Mouse (Mus musculus) stomach, postnatal 0 days (tissue): Measurements from ENCODE around the gene Tmem185b. TPM values are rescaled to one million over a fixed set of nuclear protein-coding genes. Genes with fewer than 3 reads are reported as not detected.

Experiments
- ATAC-seq: fragments of 200-750 bp; cut with Nextera tagmentation; 2 replicates; pipeline ENCODE4 v1.8.0; 2017; ENCODE audit not compliant: low FRiP score, low TSS enrichment
- DNase-seq: peaks from one replicate; pipeline ENCODE4 v3.0.0-alpha.2; 2016; ENCODE audit warnings: low spot score
- H3K27ac ChIP-seq: fragments of 300-500 bp; sonication (generic); replicated peaks from 2 replicates; pipeline ENCODE4 v1.5.1; 2014; ENCODE audit warnings: mild to moderate bottlenecking, control low read depth
- H3K27me3 ChIP-seq: fragments of 300-500 bp; sonication (generic); 2 replicates; pipeline ENCODE4 v1.6.1; 2014; ENCODE audit warnings: low read length; ENCODE audit not compliant: control insufficient read depth, insufficient read depth
- H3K36me3 ChIP-seq: fragments of 300-500 bp; sonication (generic); 2 replicates; pipeline ENCODE4 v1.6.1; 2014; ENCODE audit warnings: low read length, mixed read lengths; ENCODE audit not compliant: control insufficient read depth, insufficient read depth
- H3K4me1 ChIP-seq: fragments of 300-500 bp; sonication (generic); replicated peaks from 2 replicates; pipeline ENCODE4 v1.6.1; 2014; ENCODE audit warnings: antibody characterized with exemption; ENCODE audit not compliant: control insufficient read depth, insufficient read depth
- H3K4me2 ChIP-seq: fragments of 300-500 bp; sonication (generic); replicated peaks from 2 replicates; pipeline ENCODE4 v1.6.1; 2014; ENCODE audit warnings: low read depth, mild to moderate bottlenecking, control low read depth, moderate library complexity
- H3K4me3 ChIP-seq: fragments of 300-500 bp; sonication (generic); 2 replicates; pipeline ENCODE4 v1.5.1; 2014; ENCODE audit warnings: low read depth, low read length, control low read depth
- H3K9ac ChIP-seq: fragments of 300-500 bp; sonication (generic); 2 replicates; pipeline ENCODE4 v1.6.1; 2014; ENCODE audit warnings: mild to moderate bottlenecking, low read length, control low read depth, mixed read lengths
- H3K9me3 ChIP-seq: fragments of 300-500 bp; sonication (generic); 2 replicates; pipeline ENCODE4 v1.6.1; 2016; ENCODE audit warnings: low read length; ENCODE audit not compliant: control insufficient read depth
- CTCF ChIP-seq: IDR thresholded peaks from 2 replicates; pipeline ENCODE4 v1.5.1; 2016; ENCODE audit warnings: antibody characterized with exemption, low read depth, mild to moderate bottlenecking, moderate library complexity
- EP300 ChIP-seq: optimal IDR thresholded peaks from 2 replicates; pipeline ENCODE3; 2016; ENCODE audit warnings: antibody characterized with exemption
- WGBS: fragments of 180-500 bp; shearing (Covaris S2); extraction: QIAGEN DNeasy Blood & Tissue Kit; methylation state at CpG from one replicate; pipeline ENCODE4 v1.1.7; 2014; 5-methylcytosine and 5-hydroxymethylcytosine counted together
- polyA plus RNA-seq: library from polyadenylated mRNA; unstranded; fragments of >200 nt; fragmentation: Nextera tagmentation; extraction: Ambion mirVana; gene quantifications from 2 replicates; pipeline ENCODE4 v1.2.1, GENCODE M21; 2015

Gene Tmem185b
- polyA plus RNA-seq, result 12.6 and 13.2 TPM in 2 replicates

DNA sequence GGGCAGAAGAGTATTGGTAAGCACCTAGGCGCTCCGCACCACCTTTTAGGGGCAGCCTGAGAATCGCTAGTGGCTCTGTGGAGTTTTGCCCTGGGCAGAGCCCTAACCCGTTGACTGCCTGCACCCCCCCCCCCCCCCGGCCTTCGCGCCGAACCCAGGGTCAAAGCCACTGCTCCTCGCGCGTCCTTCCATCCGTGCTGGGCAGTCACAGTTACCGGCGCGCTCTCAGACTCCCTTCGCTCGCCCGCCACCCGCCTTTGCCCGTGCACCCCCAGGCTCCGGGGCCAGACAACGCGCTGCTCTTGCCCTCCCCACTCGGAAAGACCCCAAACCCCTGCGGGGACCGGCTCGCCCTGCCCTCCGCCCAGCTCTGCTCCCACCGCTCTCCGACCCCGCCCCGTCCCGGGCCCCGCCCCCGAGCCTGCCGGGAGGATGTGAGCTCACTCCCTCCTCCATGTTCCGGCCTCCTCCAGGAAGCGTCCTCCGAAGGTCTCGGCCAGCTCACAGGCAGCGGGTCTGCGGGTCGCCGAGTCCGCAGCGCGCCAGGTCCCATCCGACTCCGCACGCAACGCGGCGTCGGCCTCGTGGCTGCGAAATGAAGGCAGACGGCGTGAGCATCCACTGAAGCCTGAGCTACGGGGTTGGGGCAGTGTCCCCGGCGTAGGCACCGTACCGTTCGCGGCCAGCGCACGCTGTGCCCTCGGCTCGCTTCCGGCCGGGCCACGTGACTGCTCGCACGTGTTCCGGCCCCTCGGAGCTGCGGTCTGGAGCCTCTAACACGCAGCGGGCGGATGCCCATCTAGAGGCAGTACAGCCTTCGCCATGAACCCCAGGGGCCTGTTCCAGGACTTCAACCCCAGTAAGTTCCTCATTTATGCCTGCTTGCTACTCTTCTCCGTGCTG is at the start of gene Tmem185b:
Gene Tmem185b (plus strand): TSS at position 472 of the 903 bp plus-strand sequence.
- 2% methylated on average over 69 of the region's 82 CpGs for WGBS
- peak within 1 kb of the TSS; percentile 79 for H3K9ac ChIP-seq
- peak within 1 kb of the TSS; percentile 67 for H3K4me3 ChIP-seq
- peak; percentile 95 for DNase-seq
- ATAC-seq, result peak; percentile 96
- no peak for TF ChIP-seq CTCF
- TF ChIP-seq EP300, result no peak
- H3K4me1 ChIP-seq, result peaks cover 9% of the 10 kb centered on the region
- H3K9me3 ChIP-seq, result no peaks in the 10 kb centered on the region
- no peaks in the 10 kb centered on the region for H3K27me3 ChIP-seq
- peak within 1 kb of the TSS; percentile 92 for H3K4me2 ChIP-seq
- peak within 1 kb of the TSS; percentile 84 for H3K27ac ChIP-seq
- no peaks in the 10 kb centered on the region for H3K36me3 ChIP-seq

DNA sequence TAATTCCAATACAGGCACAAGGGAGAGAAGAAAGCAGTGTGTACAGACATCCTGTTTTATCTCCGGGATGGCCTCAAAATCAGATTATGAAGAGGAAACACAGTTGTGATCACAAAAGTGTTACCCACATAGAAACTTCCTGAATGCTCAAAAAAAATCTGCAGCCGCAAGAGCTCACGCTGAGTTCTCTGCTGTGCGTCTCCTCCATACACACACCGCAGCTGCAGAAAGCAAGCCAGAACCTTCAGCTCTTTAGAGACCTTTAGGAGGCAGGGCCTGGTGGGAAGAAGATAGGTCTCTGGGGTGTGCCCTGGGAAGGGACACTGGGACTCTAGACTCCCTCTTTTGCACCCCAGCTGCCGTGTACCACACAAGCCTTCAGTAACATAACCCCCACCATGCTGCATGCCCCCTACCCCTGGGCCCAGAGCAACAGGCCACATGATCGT is 49.0 kb upstream of the Tmem185b start:
- no peak for TF ChIP-seq CTCF
- no peak for TF ChIP-seq EP300
- Histone ChIP-seq H3K27ac (no peak overlapping the region), H3K27me3 (no peaks in the 10 kb centered on the region), H3K9ac (no peak overlapping the region), H3K36me3 (peaks cover 14% of the 10 kb centered on the region), H3K4me1 (no peaks in the 10 kb centered on the region), H3K4me2 (no peak overlapping the region), H3K4me3 (no peak overlapping the region), H3K9me3 (no peaks in the 10 kb centered on the region)
- no peak for ATAC-seq
- WGBS, result 79% methylated on average over 7 of the region's 7 CpGs
- no peak for DNase-seq

DNA sequence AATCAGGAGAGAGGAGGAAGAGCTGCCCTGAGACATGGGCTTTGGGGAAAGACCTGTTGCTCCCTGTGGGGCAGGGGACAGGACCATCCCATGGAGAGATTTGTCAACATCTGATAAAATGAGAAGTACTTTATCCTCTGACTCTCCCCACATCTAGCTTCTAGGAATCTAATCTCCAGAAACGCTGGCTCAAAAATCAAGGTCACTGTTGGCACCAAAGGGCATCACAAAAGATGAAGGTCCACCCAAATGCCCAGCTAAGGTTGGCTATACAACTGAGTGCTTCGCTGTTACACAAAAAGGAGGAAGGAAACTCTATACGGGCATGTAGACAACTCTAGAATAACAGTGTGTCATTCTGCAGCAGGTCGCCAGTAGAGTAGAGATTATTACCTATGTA is 46.3 kb upstream of the Tmem185b start:
- no peak for ATAC-seq
- peaks cover 20% of the 10 kb centered on the region for H3K36me3 ChIP-seq
- no peak overlapping the region for H3K4me3 ChIP-seq

DNA sequence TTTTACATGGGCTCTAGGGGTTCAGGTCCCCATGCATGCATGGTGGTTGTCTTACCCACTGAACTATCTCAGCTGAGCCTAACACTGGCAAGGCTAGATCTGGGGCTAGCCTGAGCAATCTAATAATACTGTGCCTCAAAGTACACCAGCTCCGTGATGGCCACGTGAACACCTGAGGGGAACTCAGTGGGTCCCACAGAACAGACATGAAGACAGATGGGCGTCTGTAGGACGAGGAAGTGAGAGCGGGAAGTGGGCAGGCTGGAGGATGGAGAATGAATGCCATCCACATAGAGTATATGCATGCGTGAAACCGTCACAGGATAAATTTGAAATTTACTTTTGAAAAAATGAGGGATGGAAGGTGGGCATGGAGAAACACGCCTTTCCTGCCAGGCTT is 45.3 kb upstream of the Tmem185b start:
- Histone ChIP-seq H3K4me1 (no peaks in the 10 kb centered on the region), H3K9me3 (no peaks in the 10 kb centered on the region), H3K36me3 (peaks cover 18% of the 10 kb centered on the region), H3K27me3 (no peaks in the 10 kb centered on the region), H3K4me2 (no peak overlapping the region), H3K4me3 (no peak overlapping the region), H3K9ac (no peak overlapping the region), H3K27ac (no peak overlapping the region)
- ATAC-seq (no peak), DNase-seq (no peak)
- TF ChIP-seq CTCF, result no peak
- TF ChIP-seq EP300, result no peak
- WGBS, result 91% methylated on average over 8 of the region's 8 CpGs

More for the DNA sequence above, 46.3 kb upstream of the Tmem185b start:
- 75% methylated on average over 4 of the region's 4 CpGs for WGBS
- no peak overlapping the region for H3K27ac ChIP-seq
- no peak for DNase-seq
- no peak overlapping the region for H3K9ac ChIP-seq
- H3K4me1 ChIP-seq, result no peaks in the 10 kb centered on the region
- no peak overlapping the region for H3K4me2 ChIP-seq
- no peaks in the 10 kb centered on the region for H3K27me3 ChIP-seq
- no peaks in the 10 kb centered on the region for H3K9me3 ChIP-seq
- TF ChIP-seq CTCF, result no peak
- TF ChIP-seq EP300, result no peak

DNA sequence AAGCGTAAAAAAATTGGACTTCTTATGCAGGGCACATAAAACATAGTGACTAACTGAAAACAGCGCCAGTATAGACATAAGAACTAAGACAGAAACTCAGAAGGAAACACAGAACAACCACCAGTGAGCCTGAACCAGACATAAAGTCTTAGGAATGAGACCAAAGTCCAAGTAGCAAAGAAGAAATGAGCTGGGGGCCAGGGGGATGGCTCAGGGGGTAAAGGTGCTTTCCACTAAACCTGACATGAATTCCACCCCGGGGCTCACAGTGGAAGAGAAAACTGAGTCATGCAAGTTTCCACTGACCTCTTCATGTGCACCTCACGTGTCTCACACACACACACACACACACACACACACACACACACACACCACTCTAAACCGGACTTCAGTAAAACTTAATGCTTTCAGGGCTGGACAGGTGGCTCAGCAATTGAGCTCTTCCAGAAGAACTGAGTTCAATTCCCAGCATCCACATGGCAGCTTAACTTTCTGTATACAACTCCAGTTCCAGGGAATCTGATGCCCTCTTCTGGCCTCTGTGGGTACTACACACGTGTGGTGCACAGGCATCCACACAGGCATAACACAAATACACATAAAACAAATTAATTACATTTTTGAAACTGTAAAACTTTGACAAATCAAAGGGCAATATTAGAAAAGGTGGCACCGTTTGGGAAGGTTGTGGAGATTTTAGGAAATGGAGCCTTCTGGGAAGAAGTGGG is 44.6 kb upstream of the Tmem185b start:
- Histone ChIP-seq H3K4me1 (no peaks in the 10 kb centered on the region), H3K27me3 (no peaks in the 10 kb centered on the region), H3K4me2 (no peak overlapping the region), H3K9me3 (no peaks in the 10 kb centered on the region), H3K27ac (no peak overlapping the region), H3K4me3 (no peak overlapping the region), H3K9ac (no peak overlapping the region), H3K36me3 (peaks cover 14% of the 10 kb centered on the region)
- TF ChIP-seq EP300 (no peak), CTCF (peak; percentile 55)
- ATAC-seq (no peak), DNase-seq (no peak)
- 95% methylated on average over 7 of the region's 7 CpGs for WGBS

- Histone ChIP-seq H3K36me3 (peaks cover 11% of the 10 kb centered on the region; the same call in 1 of the 2 replicates), H3K27me3 (no peaks in the 10 kb centered on the region), H3K9me3 (no peaks in the 10 kb centered on the region), H3K4me3 (no peak overlapping the region), H3K4me2 (no peak overlapping the region), H3K27ac (no peak overlapping the region), H3K9ac (no peak overlapping the region), H3K4me1 (no peaks in the 10 kb centered on the region)
- ATAC-seq (no peak), DNase-seq (no peak)
- TF ChIP-seq CTCF (peak; percentile 56), EP300 (no peak)
- WGBS, result 65% methylated on average over 3 of the region's 3 CpGs
Observed at GRCm38 (mm10) chr1:119482891-119483290, 43.1 kb upstream of the Tmem185b start.
